Mouse (Mus musculus) spleen, adult 2 months (tissue): ENCODE measurements around the gene Smap2.

Experiments used
- CTCF ChIP-seq: fragments of 200-500 bp; IDR thresholded peaks from 2 replicates; pipeline ENCODE4 v1.5.1; 2011; ENCODE audit warnings: mild to moderate bottlenecking, inconsistent platforms; ENCODE audit not compliant: insufficient read depth, insufficient read length, insufficient replicate concordance; ENCODE audit errors: extremely low read depth
- POLR2A ChIP-seq: fragments of 200-500 bp; IDR thresholded peaks from 2 replicates; pipeline ENCODE4 v1.6.1; 2011; ENCODE audit warnings: low read depth, low read length, inconsistent platforms

GRCm38 (mm10) chr4:120948938-120949337 is 68.1 kb downstream of the Smap2 start:
- TF ChIP-seq CTCF (no peak), POLR2A (no peak)
